Mouse (Mus musculus) kidney, adult 18-20 months (tissue): ENCODE data around the gene Zfp109.
A peak's percentile ranks its signal among the peaks of the same experiment; 100 is the strongest.
"Not testable (repeated sequence)": the region's sequence is repeated elsewhere in the genome, so short reads cannot be mapped to it uniquely, and the experiment has no call there.

ENCODE experiments used
- DNase-seq: peaks from one replicate; pipeline ENCODE4 v3.0.0; 2021

Gene Zfp109

DNA sequence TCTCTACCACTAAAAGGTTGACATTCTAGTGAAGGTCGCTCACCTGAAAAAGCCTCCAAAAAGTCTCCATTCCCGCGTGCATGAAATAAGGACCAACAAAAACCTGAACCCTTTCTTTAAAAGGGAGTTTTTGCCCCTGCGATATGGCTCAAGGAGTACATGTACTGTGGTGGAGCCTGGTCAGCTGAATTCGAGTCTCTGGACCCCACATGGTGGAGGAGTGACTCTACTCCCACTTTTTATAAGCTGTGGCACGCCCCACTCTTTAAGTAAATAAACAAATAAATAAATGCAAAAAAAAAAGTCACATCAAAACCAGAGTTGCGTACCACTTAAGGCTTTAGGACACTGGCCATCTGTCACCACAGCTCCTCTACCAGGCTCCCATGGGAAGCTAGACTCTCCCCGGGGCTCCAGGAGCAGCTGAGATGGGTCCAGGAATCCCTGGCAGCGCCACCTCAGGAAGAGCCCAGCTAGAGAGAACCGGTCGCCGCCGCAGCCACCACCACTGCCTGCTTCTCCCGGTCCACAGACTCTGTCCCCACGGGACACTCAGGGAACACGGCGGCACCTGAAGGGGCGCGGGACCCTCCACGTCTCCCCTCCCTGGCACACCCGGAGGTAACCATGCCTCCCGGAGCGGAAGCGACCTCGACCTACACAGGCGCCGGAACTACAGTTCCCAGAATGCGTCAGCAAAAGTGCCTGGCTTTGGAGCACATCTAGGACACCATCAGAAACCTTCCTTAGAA, at the start of gene Zfp109:
TSS of gene Zfp109 (minus strand) at position 521 of the 752 bp plus-strand sequence.
- peak; percentile 73 for DNase-seq

DNA sequence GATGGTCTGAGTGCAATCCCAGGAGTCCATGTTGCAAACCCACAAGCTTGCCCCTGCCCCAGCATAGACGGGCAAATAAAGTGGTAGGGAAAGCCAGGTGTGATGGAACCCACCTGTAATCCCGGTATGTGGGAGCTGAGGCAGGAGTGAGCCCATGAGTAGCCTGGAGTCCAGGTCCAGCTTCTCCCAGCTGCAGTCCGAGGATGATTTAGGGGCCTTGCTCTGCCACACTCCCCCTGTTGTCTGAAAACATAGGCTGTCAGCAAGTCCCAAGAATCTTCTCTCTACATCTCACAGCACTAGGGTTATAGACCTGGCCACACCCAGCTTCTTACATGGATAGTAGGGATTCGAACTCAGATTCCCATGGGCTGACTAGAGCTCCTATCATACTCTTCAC, 49.6 kb upstream of the Zfp109 start:
- no peak for DNase-seq

DNA sequence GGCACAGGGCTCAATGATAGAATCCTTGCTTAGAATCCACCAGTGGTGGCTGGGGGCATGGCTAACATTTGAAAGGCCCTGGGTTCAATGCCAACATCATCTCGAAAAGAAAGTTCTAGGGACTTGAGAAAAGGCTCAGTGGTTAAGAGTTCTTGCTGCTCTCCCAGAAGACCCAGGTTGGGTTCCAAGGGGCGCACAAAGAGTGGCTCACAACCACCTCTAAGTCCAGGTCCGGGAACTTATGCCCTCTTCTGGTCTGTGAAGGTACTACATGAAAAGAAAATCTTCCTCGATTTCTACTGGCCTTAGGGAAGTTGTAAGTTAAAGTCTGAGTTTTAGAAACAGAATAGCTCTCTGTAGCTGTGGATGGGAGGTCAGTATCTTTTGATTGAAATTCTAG, 48.7 kb upstream of the Zfp109 start:
- no peak for DNase-seq

DNA sequence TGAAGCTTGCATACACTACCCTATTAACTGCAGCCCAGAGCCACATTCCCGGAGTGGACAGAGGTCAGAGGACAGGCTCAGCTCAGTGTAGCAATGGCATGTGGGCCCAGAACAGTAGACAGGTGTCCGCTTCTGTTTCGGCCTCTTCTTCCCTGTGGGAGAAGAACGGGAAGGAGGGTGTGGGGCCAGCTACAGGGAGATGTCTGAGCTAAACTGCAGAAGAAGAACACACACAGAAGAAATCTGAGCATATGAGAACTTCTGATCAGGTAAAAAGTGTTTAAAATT, 43.4 kb upstream of the Zfp109 start:
- peak; percentile 38 for DNase-seq

DNA sequence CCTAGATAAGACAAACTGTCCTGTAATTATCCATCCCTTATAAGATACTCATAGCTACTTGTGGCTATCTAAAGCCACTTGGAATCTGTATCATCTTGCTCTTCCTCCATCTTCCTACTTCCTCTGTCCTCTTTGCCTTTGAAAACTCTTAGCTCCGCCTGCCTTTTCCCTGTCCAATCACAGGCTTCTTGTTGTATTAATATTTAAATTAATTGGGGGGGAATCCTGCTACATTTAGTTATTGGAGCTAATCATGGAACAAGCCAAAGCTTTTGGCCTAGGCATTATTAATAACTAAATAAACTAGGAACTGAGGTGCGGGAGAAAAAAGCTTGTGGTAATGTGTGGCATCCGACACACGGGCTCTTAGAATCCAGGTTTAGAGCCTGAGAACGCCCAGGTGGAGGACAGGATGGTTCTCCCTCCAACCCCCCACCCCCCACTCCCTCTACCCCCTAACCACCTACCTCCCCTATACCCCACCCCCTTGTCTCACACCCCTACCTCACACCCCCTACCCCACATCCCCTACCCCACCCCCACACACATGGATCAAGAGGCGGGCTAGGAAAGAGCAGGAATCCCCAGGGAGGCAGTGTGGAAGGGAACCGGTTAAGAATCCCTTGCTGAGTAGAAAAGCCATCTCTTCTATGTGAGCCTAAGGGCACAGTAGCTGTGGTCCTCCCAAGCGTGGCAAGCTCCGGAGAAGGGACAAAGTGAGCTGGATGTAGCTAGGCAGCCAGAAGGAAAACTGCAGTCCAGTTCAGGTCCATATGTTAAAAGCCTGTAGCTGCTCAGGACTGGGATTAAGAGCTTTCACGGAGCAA, 42.9 kb upstream of the Zfp109 start:
- no peak for DNase-seq

DNA sequence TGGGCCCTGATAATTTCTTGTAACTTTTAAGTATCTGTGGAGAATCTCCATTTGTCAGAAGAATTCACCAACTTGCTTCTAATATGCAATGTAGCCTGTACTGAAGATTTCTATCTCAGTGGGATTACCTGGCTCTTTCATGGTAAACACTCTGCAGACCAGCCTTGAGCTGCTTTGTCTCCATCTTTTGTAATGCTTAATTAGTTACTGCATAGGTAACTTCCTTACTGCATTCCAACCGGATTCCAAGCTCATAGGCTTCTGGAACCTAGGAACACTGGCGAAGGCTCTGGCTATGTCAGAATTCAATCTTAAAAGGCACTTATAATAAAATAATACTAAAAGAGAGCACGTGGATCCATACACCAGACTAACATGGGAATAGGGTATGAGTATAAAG, 41.4 kb upstream of the Zfp109 start:
- not testable (repeated sequence) for DNase-seq

DNA sequence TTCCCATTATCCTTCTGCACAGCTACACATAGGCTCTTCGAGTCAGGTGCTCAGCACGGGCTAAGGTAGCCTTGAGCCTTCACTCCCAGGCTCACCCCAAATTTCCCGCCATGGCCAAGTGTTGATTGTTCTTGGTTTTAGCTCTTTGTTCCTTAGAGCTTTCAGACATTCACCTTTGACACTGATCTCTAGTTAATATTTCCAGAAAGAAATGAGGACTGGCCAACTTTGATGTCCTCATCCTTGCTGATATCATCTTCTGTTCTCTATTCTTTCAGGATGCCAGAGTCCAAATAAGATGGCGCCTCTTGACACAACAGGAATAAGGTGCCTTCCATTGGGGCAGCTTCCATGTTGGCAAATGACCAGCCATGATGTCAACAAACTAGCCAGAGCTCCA, 37.1 kb upstream of the Zfp109 start:
- no peak for DNase-seq

DNA sequence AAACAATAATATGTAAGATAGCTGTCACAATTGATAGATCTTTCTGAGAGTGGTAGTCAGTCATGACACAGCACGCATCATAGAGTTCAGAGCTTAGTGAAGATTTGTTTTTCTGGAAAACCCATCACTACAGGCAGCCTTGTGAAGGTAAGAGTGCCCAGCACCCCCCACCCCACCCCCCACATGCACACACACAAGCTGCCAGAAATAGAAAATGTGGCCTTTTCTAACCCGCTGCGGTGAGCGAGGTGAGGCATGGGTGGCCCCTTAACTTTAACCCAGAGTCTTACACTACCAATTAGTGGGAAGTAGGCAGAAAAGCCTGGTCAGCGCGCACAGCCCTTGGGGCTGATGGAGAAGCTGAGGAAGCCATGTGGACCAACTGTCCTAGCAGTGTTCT, 33.8 kb upstream of the Zfp109 start:
- DNase-seq: no peak

DNA sequence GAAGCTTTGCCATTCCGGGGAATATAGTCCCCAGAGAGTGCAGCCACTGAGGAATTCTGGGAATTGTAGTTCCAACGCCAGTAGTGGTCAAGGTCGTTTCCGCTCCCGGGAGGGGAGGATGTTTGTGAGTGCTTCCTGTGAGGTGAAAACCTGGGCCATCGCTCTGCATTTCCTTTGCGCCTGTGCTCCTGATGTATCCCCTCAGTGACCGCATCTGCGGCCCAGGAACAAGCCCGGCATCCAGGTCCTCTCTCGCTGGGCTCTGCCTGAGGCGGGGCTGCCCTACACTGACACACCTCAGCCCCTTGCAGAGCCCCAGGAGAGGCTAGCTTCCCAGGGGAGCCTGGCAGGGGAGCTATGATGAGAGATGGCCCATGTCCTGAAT, 32.9 kb upstream of the Zfp109 start, which contains the start of gene Zfp93:
TSS of gene Zfp93 (plus strand) at position 133 of the 385 bp plus-strand sequence.
- DNase-seq: peak; percentile 80

DNA sequence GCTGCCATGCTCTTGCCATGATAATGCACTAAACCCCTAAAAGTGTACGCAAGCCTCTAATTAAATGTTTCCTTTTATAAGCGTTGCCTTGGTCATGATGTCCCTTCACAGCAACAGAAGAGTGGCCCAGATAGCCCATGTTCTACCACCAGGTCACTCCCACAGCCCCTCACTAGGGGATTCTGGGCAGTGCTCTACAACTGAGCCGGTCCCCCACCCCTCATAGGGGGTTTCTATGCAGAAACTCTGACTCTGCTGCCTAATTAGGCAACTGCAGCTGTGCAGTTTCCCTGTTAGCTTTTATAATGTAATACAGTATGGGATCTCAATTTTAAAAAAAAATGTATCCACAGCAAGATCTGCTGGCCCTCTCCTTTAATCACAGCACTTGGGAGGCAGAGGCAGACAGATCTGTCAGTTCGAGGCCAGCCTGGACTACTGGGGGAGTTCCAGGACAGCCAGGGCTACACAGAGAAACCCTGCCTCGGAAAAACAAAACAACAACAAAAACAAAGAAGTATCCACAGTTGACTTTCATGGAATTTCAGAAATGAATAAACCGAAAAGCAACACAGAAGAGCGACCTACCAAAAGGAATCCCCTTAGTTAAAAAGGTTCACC, 32.4 kb upstream of the Zfp109 start:
- no peak for DNase-seq

DNA sequence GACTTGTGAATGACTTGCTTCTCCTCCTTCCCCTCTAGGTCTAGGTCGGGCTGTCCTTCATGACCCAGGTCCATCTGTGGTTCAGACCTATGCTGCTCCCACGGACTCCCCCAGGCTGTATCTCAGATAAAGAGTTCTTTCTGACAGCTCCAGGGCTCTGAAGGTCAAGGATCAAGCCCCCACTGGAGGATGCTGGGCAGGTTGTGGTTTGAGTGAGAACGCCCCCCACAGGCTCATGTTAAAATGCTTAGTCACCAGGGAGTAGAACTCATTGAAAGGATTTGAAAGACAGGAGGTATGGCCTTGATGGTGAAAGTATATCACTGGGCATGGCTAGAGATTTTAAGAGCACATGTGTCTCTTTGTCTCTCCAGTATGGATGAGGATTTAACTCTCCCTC, 31.9 kb upstream of the Zfp109 start:
- DNase-seq: no peak

DNA sequence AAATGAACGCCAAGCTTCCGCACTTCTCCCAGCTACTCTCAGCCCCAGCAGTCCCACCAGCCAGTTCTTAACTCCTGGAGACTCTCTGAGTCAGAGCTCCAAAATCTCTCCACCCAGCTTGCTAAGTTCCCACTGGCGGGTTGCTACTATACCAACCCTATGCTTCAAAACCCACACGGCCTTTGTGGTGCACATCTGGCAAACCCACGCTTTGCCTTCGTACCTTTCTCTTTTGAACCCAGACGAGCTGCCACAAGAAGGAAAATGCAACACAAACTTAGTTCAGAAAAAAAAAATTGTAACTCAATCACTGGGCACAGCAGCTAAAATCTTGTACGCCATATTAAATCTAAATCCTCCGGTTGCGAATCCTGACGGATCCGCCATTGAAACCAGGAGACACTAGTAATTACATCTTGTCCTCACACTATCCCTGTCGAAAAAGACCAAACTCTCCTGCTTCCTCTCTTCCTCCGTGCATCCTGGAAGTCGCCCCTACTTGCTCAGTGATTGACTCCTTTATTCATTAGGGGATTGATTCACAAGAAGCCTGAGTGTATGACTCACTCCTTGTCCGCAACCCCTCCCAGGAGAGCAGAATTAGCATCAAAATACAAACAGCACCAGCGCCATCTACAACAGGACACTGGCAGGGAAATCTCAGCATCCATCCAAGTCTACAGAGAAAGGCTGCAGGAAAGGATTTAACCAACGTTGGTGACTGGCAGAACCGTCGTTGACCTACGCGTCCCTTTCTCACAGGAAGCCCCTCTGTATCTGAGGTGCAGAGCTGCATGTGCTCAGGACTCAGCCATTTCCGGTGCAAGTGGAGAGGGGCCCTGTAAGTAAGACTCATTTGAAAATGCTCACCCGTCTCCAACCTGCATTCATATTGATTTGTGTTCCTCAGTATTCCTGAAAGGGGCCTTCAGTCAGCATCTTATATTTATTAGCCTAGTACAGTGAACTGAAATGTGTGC, 31.1 kb upstream of the Zfp109 start:
- no peak for DNase-seq

DNA sequence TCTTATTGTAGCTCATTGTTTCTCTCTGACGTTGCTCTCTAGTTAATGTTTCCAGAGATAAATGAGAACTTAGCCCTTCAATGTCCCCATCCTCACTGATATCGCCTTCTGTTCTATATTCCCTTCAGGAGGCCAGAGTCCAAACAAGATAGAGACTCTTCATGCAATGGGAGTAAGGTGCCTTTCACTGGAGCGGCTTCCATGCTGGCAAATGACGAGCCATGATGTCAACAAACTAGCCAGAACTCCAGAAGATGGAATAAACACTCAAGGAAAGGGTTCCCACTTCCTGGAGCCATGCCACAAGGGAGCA, 22.6 kb upstream of the Zfp109 start:
- DNase-seq: no peak

DNA sequence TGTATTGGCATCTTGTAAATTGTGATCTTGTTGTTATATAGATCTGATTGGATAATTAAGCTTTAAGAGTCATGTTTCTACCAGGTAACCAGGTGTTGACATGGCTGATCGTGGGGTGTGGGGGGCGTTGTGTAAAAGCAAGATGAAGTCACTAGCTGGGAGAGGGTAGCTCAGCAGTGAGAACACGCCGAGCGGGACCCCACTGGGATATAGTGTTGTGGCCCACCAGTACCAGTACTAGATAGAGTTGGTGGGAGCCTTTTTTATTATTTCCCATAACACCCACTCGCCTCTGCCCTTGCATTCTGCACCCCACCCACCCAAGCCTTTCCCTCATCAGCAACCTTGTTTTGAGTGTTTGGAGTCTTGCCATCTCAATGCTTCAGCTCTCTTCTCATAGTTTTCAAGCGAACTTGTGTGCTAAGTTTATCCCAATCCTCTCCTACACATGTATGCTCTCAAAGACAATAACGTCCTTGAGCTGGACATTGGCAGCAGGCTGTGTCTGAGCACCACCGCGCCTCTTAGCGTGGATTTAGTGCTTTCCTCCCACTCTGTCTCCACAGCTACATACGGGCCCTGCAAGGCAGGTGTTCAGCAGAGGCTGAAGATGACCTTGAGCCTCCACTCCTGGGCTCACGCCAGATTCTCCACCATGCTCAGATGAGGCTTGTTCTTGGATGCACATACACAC, 22.1 kb upstream of the Zfp109 start:
- no peak for DNase-seq

DNA sequence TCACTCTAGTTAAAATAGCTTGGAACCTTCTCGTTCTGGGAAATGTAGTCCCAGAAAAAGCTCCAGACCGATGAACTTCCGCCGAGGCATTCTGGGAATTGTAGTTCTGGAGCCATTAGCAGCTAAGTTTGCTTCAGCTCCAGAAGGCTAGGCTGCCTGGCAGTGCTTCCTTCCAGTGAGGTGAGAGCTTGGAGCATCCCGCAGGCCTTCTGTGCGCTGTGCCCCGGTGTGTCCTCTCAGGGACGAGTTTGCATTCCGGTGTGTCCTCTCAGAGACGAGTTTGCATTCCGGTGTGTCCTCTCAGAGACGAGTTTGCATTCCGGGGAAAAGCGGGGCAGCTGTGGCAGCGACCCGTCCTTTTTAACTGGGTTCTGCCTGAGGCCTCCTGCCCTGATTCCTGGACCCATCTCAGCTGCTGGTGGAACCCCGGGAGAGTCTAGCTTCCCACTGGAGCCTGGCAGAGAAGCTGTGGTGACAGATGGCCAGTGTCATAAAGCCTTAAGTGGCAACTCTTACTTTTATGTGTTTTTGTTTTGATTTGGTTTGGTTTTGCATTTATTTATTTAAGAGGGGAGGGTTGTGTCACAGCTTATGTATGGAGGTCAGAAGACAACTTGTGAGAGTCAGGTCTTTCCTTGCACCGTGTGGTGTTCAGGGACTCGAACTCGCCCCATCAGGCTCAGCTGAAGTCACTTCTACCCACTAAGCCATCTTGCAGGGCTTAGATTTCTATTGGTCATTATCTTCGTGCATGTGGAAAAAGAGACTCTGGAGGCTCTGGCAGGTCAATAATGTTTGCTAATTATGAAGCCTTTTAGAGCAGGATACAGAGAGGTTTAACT, 17.5 kb upstream of the Zfp109 start, which contains the start of gene Zfp108:
TSS of gene Zfp108 (plus strand) at position 162 of the 842 bp plus-strand sequence.
- peak; percentile 87 for DNase-seq

DNA sequence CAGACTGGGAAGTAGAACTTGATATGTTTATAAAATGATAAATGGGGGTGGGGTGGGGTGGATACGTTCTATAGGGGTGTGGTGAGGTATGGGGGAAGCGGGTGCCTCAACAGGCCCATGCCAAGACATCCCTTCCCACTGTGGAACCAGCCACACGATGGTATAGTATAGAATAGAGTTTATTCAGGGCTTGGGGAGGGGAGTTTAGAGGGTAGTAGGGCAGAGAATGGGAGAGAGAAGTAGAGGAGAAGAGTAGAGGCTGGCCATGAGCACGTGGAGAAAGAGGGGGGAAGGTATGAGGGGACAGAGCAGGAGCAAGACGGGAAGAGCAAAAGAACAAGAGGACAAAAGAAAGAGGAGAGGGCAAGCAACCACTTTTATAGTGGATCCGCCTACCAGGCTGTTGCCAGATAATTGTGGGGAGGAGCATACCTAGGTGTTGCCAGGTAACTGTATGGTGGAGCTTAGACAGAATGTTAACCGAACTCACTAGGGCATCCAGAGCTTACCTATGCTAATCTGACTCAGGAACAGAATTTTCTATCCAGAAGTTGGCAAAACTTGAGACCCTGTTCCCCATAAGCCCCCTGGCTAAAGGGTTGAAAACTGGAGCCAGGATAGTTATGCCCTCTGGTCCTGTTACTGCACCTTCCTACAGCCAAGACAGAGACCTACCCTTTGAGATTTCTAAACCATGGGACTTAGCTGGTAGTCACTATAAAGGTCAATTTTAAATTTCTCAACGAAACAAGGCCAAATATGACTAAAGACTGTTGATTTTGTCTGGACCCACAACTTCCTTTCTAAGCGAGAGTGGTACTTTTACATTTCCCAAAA, 16.6 kb upstream of the Zfp109 start:
- peak; percentile 9 for DNase-seq

DNA sequence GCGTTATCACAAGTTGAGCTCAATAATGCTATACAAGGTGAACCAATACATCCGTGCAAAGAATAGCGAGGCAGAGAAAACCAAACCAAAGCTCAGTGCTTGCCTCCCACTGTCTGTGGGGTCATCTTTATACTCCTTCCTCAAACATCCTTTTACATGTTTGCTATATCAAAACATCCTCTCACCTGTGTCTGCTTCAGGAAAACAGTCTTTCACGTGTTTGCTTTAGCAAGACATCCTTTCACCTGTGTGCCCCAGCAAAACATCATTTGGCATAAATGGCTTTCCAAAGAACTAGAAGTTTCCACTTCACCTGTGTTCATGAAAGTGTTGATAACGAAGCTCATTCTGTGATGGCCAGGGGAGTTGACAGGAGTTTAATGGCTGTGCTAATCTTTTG, 26.0 kb downstream of the Zfp109 start, which contains the start of gene Zfp111:
TSS of gene Zfp111 (minus strand) at position 101 of the 400 bp plus-strand sequence.
- DNase-seq: no peak

DNA sequence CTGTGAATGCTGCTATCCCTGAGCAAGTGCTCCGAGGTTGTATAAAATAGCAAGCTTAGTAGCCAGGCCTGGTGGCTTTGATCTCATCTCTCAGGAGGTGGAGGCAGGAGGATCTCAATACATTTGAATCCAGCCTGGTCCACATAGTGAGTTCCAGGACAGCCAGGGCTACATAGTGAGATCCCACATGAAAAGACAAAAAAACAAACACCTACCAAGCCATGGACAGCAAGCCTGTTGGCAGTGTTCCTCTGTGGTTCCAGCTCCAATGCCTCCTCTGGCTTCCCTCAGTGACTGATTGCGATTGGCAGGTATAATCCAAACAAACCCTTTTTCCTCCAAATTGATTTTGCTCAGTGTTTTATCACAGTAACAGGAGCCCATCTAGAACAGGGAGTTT, 27.1 kb downstream of the Zfp109 start:
- no peak for DNase-seq

DNA sequence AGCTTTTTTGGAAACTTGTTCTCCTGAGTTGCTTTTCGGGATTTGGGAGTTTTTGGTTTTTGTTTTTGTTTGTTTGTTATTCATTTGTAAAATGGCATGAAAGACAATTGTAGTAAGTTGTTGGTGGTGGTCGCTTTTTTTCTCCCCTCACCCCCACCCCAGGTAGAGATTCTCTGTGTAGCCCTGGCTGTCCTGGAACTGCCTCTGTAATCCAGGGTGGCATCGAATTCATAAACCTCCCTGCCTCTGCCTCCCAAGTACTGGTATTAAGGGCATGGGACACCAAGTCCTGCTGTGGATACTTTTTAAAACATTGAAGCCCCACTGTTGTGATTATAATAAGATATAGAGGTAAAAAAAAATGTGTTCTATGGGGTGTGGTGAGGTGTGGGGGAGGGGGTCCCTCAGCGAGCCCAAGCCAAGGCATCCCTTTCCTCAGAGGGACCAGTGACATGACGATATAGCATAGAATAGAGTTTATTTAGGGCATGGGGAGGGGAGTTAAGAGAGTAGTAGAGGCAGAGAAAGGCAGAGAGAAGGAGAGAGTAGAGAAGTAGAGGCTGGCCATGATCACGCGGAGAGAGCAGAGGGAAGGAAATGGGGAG, 29.0 kb downstream of the Zfp109 start:
- no peak for DNase-seq
